Comparison of ENCODE assay signal across 9 mouse cellular contexts in genomic region chrX:49479968-49480809, GRCm38 (mm10). TPM values are rescaled to one million over a fixed set of nuclear protein-coding genes. Genes with fewer than 3 reads are reported as not detected.
DNase-seq lines count a peak whose midpoint lies in the region; ATAC-seq and TF ChIP-seq lines count a peak whose summit lies in the region.
"Had no signal": no experiment of that assay in that cellular context is flagged by ENCODE, and none has a peak within 500 bp of the region (broad histone marks: within the 10 kb centered on the region; RNA-seq: fewer than 3 reads in every experiment).

No protein-coding gene starts in this region.

- peaks cover 33% of the 10 kb centered on the region for H3K27me3 ChIP-seq in heart, embryonic 12.5 days (replicated peaks)
- peaks cover 56% of the 10 kb centered on the region for H3K27me3 ChIP-seq in embryonic facial prominence, embryonic 10.5 days (replicated peaks; ENCODE audit: low read depth, poor library complexity, severe bottlenecking)
- H3K27me3 ChIP-seq in intestine, postnatal 0 days (replicated peaks; ENCODE audit: control insufficient read depth, insufficient read depth, low read length) = no peaks in the 10 kb centered on the region

- H3K36me3 ChIP-seq in heart, embryonic 12.5 days = no peaks in the 10 kb centered on the region
- no peaks in the 10 kb centered on the region for H3K36me3 ChIP-seq in embryonic facial prominence, embryonic 10.5 days (replicated peaks)
- H3K36me3 ChIP-seq in intestine, postnatal 0 days (ENCODE audit: control insufficient read depth, insufficient read depth) = no peaks in the 10 kb centered on the region

- no peak overlapping the region for H3K27ac ChIP-seq in heart, embryonic 12.5 days (ENCODE audit: poor library complexity, severe bottlenecking)
- H3K27ac ChIP-seq in embryonic facial prominence, embryonic 10.5 days (replicated peaks) = peak overlapping the region; percentile 57; the same call in 1 of the 2 replicates
- H3K27ac ChIP-seq in intestine, postnatal 0 days (ENCODE audit: low read depth, low read length) = no peak overlapping the region

- peak overlapping the region; percentile 42 for H3K4me3 ChIP-seq in heart, embryonic 12.5 days
- peak overlapping the region; percentile 53 for H3K4me3 ChIP-seq in embryonic facial prominence, embryonic 10.5 days
- peak overlapping the region; percentile 23 for H3K4me3 ChIP-seq in intestine, postnatal 0 days (ENCODE audit: low read depth, low read length)

- no peaks in the 10 kb centered on the region for H3K9me3 ChIP-seq in heart, embryonic 12.5 days (replicated peaks)
- no peaks in the 10 kb centered on the region for H3K9me3 ChIP-seq in embryonic facial prominence, embryonic 10.5 days
- no peaks in the 10 kb centered on the region for H3K9me3 ChIP-seq in intestine, postnatal 0 days (ENCODE audit: control insufficient read depth)

- no peaks in the 10 kb centered on the region for H3K4me1 ChIP-seq in heart, embryonic 12.5 days (replicated peaks)
- 0 out of 2 replicates have a peak, but pooled peaks cover 3% of the 10 kb centered on the region for H3K4me1 ChIP-seq in embryonic facial prominence, embryonic 10.5 days
- no peaks in the 10 kb centered on the region for H3K4me1 ChIP-seq in intestine, postnatal 0 days (replicated peaks; ENCODE audit: control insufficient read depth, insufficient read depth, low read length)

- no peak overlapping the region for H3K9ac ChIP-seq in heart, embryonic 12.5 days
- H3K9ac ChIP-seq in intestine, postnatal 0 days (ENCODE audit: low read depth, low read length) = no peak overlapping the region

- intact Hi-C loops in heart, postnatal 25 days (cut with DNase I) = no loop called here

- WGBS in heart, embryonic 12.5 days = 18% methylated on average over 26 of the region's 29 CpGs
- WGBS in embryonic facial prominence, embryonic 10.5 days = 25% methylated on average over 29 of the region's 29 CpGs
- WGBS in intestine, postnatal 0 days = 30% methylated on average over 29 of the region's 29 CpGs

- ATAC-seq in heart, embryonic 12.5 days (ENCODE audit: insufficient number of reproducible peaks, low FRiP score) = no peak
- ATAC-seq in intestine, postnatal 0 days = no peak
- no peak for ATAC-seq in granulocyte monocyte progenitor cell, adult 5-6 weeks (replicated peaks; ENCODE audit: poor library complexity, severe bottlenecking)

- no peak for TF ChIP-seq CTCF in intestine, postnatal 0 days (IDR thresholded peaks at IDR 0.05; ENCODE audit: low read depth)

- peak overlapping the region; percentile 76 for H3K4me2 ChIP-seq in heart, embryonic 12.5 days
- H3K4me2 ChIP-seq in intestine, postnatal 0 days (replicated peaks; ENCODE audit: low read depth) = peak overlapping the region; percentile 57

- no peak for DNase-seq in heart, postnatal 25 days (ENCODE audit: low spot score)
- peak; percentile 67 for DNase-seq in embryonic facial prominence, embryonic 10.5 days (ENCODE audit: low spot score)
- peak; percentile 60 for DNase-seq in neural tube, embryonic 10.5 days (ENCODE audit: extremely low spot score, low spot score)
- no peak for DNase-seq in urinary bladder, postnatal 10 days (ENCODE audit: low spot score)
- DNase-seq in gastrocnemius, postnatal 10 days = no peak
- DNase-seq: kidney, adult 8-10 months had no signal

RNA-seq across cellular contexts. Expression of gene Arhgap36, which starts 16.4 kb away (rescaled TPM):
- 1.3 and 1.6 TPM in 2 replicates for polyA plus RNA-seq in heart, embryonic 12.5 days (2016; fragmentation: Nextera tagmentation; extraction: Ambion mirVana)
- under 1 TPM; 0.17 to 0.49 TPM for total RNA-seq in heart, postnatal 25 days (2021)
- polyA plus RNA-seq in embryonic facial prominence, embryonic 10.5 days (2016; fragmentation: Nextera tagmentation; extraction: Ambion mirVana) = 1.2 and 1.6 TPM in 2 replicates
- 0.23 and 0.24 TPM in 2 replicates for polyA plus RNA-seq in intestine, postnatal 0 days (2015; fragmentation: Nextera tagmentation; extraction: Ambion mirVana)
- total RNA-seq in granulocyte monocyte progenitor cell, adult 5-6 weeks (2014; fragmentation: Nextera tagmentation) = not detected in 2 replicates
- total RNA-seq in granulocyte monocyte progenitor cell, adult 5-6 weeks (2017) = not detected in 2 replicates
- 10 to 100 TPM; 46.1 to 63.9 TPM for total RNA-seq in gastrocnemius, postnatal 10 days (2021)

Comparison
In these comparisons a context has a peak if more than half of its experiments do, and no peak if none do; other contexts are left out.
1. DNase-seq: peak in embryonic facial prominence, embryonic 10.5 days (single experiment) and neural tube, embryonic 10.5 days (single experiment); none in heart, postnatal 25 days (single experiment), urinary bladder, postnatal 10 days (single experiment) and gastrocnemius, postnatal 10 days (single experiment).
2. RNA of gene Arhgap36, which starts 16.4 kb away (total RNA-seq): 46.1 to 63.9 TPM in gastrocnemius, postnatal 10 days; 0.17 to 0.49 TPM in heart, postnatal 25 days and not detected in granulocyte monocyte progenitor cell, adult 5-6 weeks; every median in the first group is over 10 times any median in the second.
3. Peak in every context shown above with its lines, with median percentiles within 50 percentile points of each other: H3K4me3 ChIP-seq.